Mouse (Mus musculus): ENCODE measurements around the gene Ms4a8a. TPM values are rescaled to one million over a fixed set of nuclear protein-coding genes. Genes with fewer than 3 reads are reported as not detected.
"Not testable (repeated sequence)": the region's sequence is repeated elsewhere in the genome, so short reads cannot be mapped to it uniquely, and the experiment has no call there.

The Ms4a8a gene
- 0.28 and 0.45 TPM in 2 replicates for polyA plus RNA-seq (2012; rRNA removed)

DNA sequence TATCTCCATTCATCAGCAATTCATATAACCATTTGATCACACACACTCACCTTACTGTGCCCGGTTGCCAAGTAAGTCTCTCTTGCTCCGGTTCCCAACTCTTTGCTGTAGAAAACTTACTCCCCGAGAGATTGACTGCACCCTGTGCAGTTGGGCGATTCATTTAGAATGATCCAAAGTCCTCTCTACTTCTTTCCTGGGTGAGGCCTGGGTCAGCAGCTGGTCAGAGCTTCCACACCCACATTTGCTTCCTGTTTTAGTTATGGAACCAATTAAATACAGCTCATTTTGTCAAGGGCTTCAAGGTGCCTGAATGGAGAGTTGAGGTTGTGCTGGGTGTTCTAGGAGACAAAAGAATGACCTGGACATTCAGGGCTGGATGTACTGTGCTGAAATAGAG, at the start of gene Ms4a8a:
TSS of gene Ms4a8a (minus strand) at position 169 of the 400 bp plus-strand sequence.
- H3K27me3 ChIP-seq (ENCODE audit: control insufficient read depth, insufficient read depth, low read length), result no peaks in the 10 kb centered on the region
- no peak within 1 kb of the TSS for H3K27ac ChIP-seq (ENCODE audit: control insufficient read depth, insufficient read depth, low read depth, low read length)
- TF ChIP-seq POLR2A (IDR thresholded peaks at IDR 0.05; ENCODE audit: control insufficient read depth, low read depth, low read length) (no peak), CTCF (IDR thresholded peaks at IDR 0.05; ENCODE audit: control insufficient read depth, insufficient read depth, insufficient replicate concordance, low read depth, low read length) (no peak)
- H3K4me3 ChIP-seq (ENCODE audit: control insufficient read depth, low read depth, low read length), result no peak within 1 kb of the TSS
- H3K4me1 ChIP-seq (ENCODE audit: control insufficient read depth, insufficient read depth, low read length), result no peaks in the 10 kb centered on the region
- no peaks in the 10 kb centered on the region for H3K36me3 ChIP-seq (ENCODE audit: control insufficient read depth, insufficient read depth, low read length)

DNA sequence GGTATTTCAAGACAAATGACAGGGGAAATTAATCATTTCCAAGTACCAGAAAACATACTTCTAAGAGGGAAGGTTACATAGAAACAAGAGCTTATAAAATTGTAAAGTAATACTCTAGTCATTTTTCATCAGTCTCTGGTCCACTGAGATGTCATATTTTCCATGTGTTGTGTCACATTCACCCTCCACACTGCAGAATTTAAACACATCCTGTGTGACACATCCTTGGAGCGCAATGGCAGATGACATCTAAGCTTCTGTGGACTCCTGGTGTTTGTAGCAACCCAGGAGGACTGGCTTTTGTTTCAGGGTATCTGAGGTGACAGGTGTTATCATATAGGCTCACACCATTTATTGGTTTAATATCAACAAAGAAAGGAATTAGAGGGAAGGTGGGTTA, 48.8 kb upstream of the Ms4a8a start:
- H3K4me3 ChIP-seq (ENCODE audit: control insufficient read depth, low read depth, low read length), result peak overlapping the region; percentile 47; the same call in 1 of the 2 replicates
- H3K4me1 ChIP-seq (ENCODE audit: control insufficient read depth, insufficient read depth, low read length), result peaks cover 3% of the 10 kb centered on the region
- H3K27me3 ChIP-seq (ENCODE audit: control insufficient read depth, insufficient read depth, low read length), result no peaks in the 10 kb centered on the region
- no peak overlapping the region for H3K27ac ChIP-seq (ENCODE audit: control insufficient read depth, insufficient read depth, low read depth, low read length)
- no peaks in the 10 kb centered on the region for H3K36me3 ChIP-seq (ENCODE audit: control insufficient read depth, insufficient read depth, low read length)
- TF ChIP-seq POLR2A (IDR thresholded peaks at IDR 0.05; ENCODE audit: control insufficient read depth, low read depth, low read length) (no peak), CTCF (IDR thresholded peaks at IDR 0.05; ENCODE audit: control insufficient read depth, insufficient read depth, insufficient replicate concordance, low read depth, low read length) (no peak)

DNA sequence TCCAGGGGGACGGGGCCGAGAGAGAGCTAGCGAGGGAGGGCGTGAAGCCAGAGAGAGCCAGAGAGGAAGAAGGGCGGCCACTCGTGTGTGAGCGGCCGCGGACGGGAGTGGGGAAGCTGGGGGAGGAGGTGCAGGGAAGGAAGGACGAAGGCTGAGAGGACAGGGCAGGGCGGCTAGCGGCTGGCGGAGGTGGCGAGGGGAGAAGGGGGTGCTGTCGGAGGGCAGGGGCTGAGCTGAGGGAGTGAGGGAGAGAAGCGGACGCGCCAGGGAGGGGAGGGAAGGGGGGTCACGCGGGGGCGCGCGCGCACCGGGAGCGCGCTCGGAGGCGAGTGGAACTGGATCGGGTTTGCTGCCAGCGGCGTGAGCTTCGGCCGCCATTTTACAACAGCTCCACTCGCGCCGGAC, 40.1 kb upstream of the Ms4a8a start:
- peak overlapping the region; percentile 7; the same call in 1 of the 2 replicates for H3K27ac ChIP-seq (ENCODE audit: control insufficient read depth, insufficient read depth, low read depth, low read length)

DNA sequence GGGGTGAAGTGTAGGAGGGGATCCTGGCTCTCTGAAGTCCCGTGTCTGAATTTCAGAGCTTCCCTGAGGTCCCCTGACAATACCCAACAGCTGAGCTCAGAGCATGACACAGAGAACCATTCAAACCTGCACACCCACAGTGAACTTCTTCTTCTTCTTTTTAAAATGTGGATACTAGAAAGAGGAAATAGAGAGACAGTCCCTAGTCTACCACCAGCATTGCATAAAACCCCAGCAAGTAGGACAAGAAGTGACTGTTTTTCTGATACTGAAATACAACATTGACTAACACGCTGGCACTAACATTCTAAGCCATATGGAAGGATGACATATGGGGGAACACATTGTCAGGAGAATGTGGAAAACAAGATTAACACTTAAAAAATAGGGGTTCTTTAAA, 38.4 kb upstream of the Ms4a8a start:
- Histone ChIP-seq H3K4me3 (ENCODE audit: control insufficient read depth, low read depth, low read length) (no peak overlapping the region), H3K36me3 (ENCODE audit: control insufficient read depth, insufficient read depth, low read length) (no peaks in the 10 kb centered on the region), H3K4me1 (ENCODE audit: control insufficient read depth, insufficient read depth, low read length) (no peaks in the 10 kb centered on the region), H3K27me3 (ENCODE audit: control insufficient read depth, insufficient read depth, low read length) (no peaks in the 10 kb centered on the region), H3K27ac (ENCODE audit: control insufficient read depth, insufficient read depth, low read depth, low read length) (no peak overlapping the region)
- TF ChIP-seq POLR2A (IDR thresholded peaks at IDR 0.05; ENCODE audit: control insufficient read depth, low read depth, low read length), result no peak
- TF ChIP-seq CTCF (IDR thresholded peaks at IDR 0.05; ENCODE audit: control insufficient read depth, insufficient read depth, insufficient replicate concordance, low read depth, low read length), result no peak

More for the DNA sequence above, 40.1 kb upstream of the Ms4a8a start:
- H3K4me3 ChIP-seq (ENCODE audit: control insufficient read depth, low read depth, low read length), result peak overlapping the region; percentile 70
- not testable (repeated sequence) for H3K36me3 ChIP-seq (ENCODE audit: control insufficient read depth, insufficient read depth, low read length); H3K27me3 ChIP-seq (ENCODE audit: control insufficient read depth, insufficient read depth, low read length); H3K4me1 ChIP-seq (ENCODE audit: control insufficient read depth, insufficient read depth, low read length)

DNA sequence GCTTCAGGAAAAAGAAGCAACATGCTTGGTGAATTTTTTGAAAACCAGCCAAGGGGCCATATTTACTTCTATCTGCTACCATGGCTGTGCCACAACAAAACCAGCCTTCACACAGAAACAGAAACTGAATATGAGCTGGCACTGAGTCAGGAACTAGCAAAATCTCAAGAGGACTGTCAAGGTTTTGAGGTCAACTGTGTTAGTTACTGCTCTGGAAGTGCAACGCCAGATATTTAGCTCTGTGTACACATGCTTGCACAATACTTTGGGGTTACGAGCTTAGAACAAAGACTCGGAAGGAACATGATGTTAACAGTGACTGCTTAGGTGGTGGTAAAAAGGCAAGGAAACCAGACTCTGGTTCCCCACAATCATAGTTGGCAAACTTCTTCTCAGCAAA, 26.8 kb upstream of the Ms4a8a start:
- H3K27ac ChIP-seq (ENCODE audit: control insufficient read depth, insufficient read depth, low read depth, low read length), result no peak overlapping the region
- no peaks in the 10 kb centered on the region for H3K36me3 ChIP-seq (ENCODE audit: control insufficient read depth, insufficient read depth, low read length)
- no peak overlapping the region for H3K4me3 ChIP-seq (ENCODE audit: control insufficient read depth, low read depth, low read length)
- TF ChIP-seq POLR2A (IDR thresholded peaks at IDR 0.05; ENCODE audit: control insufficient read depth, low read depth, low read length) (no peak), CTCF (IDR thresholded peaks at IDR 0.05; ENCODE audit: control insufficient read depth, insufficient read depth, insufficient replicate concordance, low read depth, low read length) (no peak)
- no peaks in the 10 kb centered on the region for H3K4me1 ChIP-seq (ENCODE audit: control insufficient read depth, insufficient read depth, low read length)
- no peaks in the 10 kb centered on the region for H3K27me3 ChIP-seq (ENCODE audit: control insufficient read depth, insufficient read depth, low read length)

DNA sequence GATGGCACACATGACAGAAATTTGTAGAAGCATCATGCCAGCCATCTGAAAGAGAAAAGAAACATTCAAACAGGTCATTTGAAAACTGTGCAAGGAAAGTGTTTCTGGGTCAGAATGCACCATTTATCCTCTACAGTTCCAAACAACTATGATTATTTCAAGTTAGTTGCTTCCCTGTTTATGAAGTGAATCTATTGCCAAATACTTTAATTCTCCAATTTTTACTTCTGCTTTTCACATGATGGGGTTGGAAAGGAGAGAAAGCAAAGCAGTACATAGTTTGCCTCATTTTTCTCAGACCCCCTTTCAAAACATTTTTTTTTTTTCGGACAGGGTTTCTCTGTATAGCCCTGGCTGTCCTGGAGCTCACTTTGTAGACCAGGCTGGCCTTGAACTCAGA, 21.0 kb upstream of the Ms4a8a start:
- no peak for TF ChIP-seq POLR2A (IDR thresholded peaks at IDR 0.05; ENCODE audit: control insufficient read depth, low read depth, low read length)
- no peak for TF ChIP-seq CTCF (IDR thresholded peaks at IDR 0.05; ENCODE audit: control insufficient read depth, insufficient read depth, insufficient replicate concordance, low read depth, low read length)

DNA sequence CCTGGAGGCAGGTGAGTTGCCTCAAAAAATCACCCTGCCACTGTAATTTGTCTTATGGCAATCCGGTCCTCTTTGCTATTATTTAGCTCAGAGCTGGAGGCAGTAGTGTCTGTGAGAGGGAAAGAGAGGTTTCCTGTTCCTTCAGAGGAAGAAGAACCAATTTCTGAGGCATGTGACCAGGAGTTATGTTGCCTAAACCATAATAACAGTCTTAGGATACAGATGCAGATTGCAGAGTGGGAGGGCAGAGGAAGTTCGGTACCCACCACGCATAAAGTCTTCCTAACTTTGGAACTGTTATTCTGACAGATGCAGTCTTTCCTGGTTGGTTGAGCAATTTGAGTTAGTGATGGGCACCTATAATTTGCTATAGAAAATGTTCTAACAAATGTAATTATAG, 17.5 kb upstream of the Ms4a8a start:
- H3K27me3 ChIP-seq (ENCODE audit: control insufficient read depth, insufficient read depth, low read length), result no peaks in the 10 kb centered on the region
- H3K4me3 ChIP-seq (ENCODE audit: control insufficient read depth, low read depth, low read length), result no peak overlapping the region
- H3K4me1 ChIP-seq (ENCODE audit: control insufficient read depth, insufficient read depth, low read length), result no peaks in the 10 kb centered on the region
- no peak for TF ChIP-seq POLR2A (IDR thresholded peaks at IDR 0.05; ENCODE audit: control insufficient read depth, low read depth, low read length)
- TF ChIP-seq CTCF (IDR thresholded peaks at IDR 0.05; ENCODE audit: control insufficient read depth, insufficient read depth, insufficient replicate concordance, low read depth, low read length), result no peak
- no peak overlapping the region for H3K27ac ChIP-seq (ENCODE audit: control insufficient read depth, insufficient read depth, low read depth, low read length)
- H3K36me3 ChIP-seq (ENCODE audit: control insufficient read depth, insufficient read depth, low read length), result no peaks in the 10 kb centered on the region

More for the DNA sequence above, 21.0 kb upstream of the Ms4a8a start:
- Histone ChIP-seq H3K36me3 (ENCODE audit: control insufficient read depth, insufficient read depth, low read length) (no peaks in the 10 kb centered on the region), H3K27ac (ENCODE audit: control insufficient read depth, insufficient read depth, low read depth, low read length) (no peak overlapping the region), H3K27me3 (ENCODE audit: control insufficient read depth, insufficient read depth, low read length) (no peaks in the 10 kb centered on the region), H3K4me1 (ENCODE audit: control insufficient read depth, insufficient read depth, low read length) (no peaks in the 10 kb centered on the region), H3K4me3 (ENCODE audit: control insufficient read depth, low read depth, low read length) (no peak overlapping the region)

DNA sequence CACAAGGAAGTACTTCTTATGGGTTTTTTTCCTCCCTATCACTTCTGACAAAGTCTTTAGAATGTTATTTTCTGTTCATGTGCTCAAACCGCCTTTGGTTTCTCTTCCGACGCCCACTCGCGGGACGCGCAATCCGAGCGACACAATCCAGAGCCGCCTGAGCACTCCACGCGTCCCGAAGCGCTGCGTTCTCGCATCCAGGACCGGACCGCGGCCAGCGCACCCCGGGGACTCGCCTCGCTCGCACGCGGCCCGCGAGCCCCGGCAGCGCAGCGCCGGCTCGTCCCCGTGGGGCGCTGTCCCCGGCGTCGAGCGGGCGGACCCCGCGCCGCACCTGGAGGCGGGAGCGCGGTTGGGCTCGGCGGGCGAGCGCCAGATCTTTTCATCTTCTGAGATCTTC, 11.2 kb upstream of the Ms4a8a start:
- peak overlapping the region; percentile 29 for H3K4me3 ChIP-seq (ENCODE audit: control insufficient read depth, low read depth, low read length)
- H3K36me3 ChIP-seq (ENCODE audit: control insufficient read depth, insufficient read depth, low read length); H3K27me3 ChIP-seq (ENCODE audit: control insufficient read depth, insufficient read depth, low read length); H3K27ac ChIP-seq (ENCODE audit: control insufficient read depth, insufficient read depth, low read depth, low read length); H3K4me1 ChIP-seq (ENCODE audit: control insufficient read depth, insufficient read depth, low read length): not testable (repeated sequence)
